In the genomic region with DNA sequence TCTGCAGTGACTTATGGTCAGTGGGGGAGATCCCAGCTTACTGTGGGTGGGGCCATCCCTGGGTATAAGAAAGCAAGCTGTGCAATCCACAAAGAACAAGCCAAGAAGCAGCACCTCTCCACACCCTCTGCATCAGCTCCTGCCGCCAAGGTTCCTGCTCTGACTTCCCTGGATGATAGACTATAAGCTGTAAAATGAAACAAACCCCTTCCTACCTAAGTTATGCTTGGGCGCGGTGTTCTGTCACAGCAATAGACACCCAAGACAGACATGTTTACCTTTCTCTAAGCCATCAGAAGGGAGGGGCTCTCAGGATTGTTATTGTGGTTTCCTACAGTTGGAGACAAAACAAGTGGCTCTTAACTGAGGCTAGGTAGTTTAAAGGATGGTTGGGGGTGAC, we compare ENCODE assay signal across 21 mouse cellular contexts.
"Had no signal": no experiment of that assay in that cellular context is flagged by ENCODE, and none has a peak within 500 bp of the region (broad histone marks: within the 10 kb centered on the region; RNA-seq: fewer than 3 reads in every experiment).

No protein-coding gene starts in this region.

- H3K27ac ChIP-seq: limb, embryonic 10.5 days; limb, embryonic 13.5 days; liver, embryonic 12.5 days; liver, embryonic 15.5 days; lung, embryonic 15.5 days; midbrain, embryonic 10.5 days; stomach, postnatal 0 days had no signal

- H3K4me1 ChIP-seq: limb, embryonic 10.5 days; limb, embryonic 13.5 days; liver, embryonic 12.5 days; liver, embryonic 15.5 days; lung, embryonic 15.5 days; megakaryocyte, embryonic 14.5 days; midbrain, embryonic 10.5 days had no signal

- H3K9me3 ChIP-seq: limb, embryonic 10.5 days; liver, embryonic 12.5 days; liver, embryonic 15.5 days; lung, embryonic 15.5 days; midbrain, embryonic 10.5 days had no signal

- H3K27me3 ChIP-seq: limb, embryonic 13.5 days; liver, embryonic 12.5 days; liver, embryonic 15.5 days; lung, embryonic 15.5 days had no signal

- ATAC-seq: intestine, postnatal 0 days; liver, embryonic 12.5 days had no signal

- H3K9ac ChIP-seq: limb, embryonic 13.5 days; liver, embryonic 12.5 days; liver, embryonic 15.5 days; lung, embryonic 15.5 days had no signal

- H3K4me3 ChIP-seq: limb, embryonic 10.5 days; limb, embryonic 13.5 days; liver, embryonic 12.5 days; liver, embryonic 15.5 days; lung, embryonic 15.5 days; megakaryocyte, embryonic 14.5 days; midbrain, embryonic 10.5 days had no signal

- H3K4me2 ChIP-seq: limb, embryonic 13.5 days; liver, embryonic 12.5 days; liver, embryonic 15.5 days; lung, embryonic 15.5 days had no signal

- H3K36me3 ChIP-seq: limb, embryonic 10.5 days; limb, embryonic 13.5 days; liver, embryonic 12.5 days; liver, embryonic 15.5 days; lung, embryonic 15.5 days; midbrain, embryonic 10.5 days had no signal

- DNase-seq: kidney, postnatal 10 days; kidney, postnatal 36 days; layer of hippocampus, adult 9-11 months; liver; lung, postnatal 10 days; midbrain, embryonic 14.5 days; right cerebral cortex, adult 18-20 months; right cerebral cortex, postnatal 14 days; right cerebral cortex, postnatal 4 days; thymus, adult 2 months; thymus, postnatal 14 days; thymus, postnatal 4 days had no signal
